Comparison of ENCODE assay signal across 8 mouse cellular contexts in genomic region chr7:80113989-80114388, GRCm38 (mm10). TPM values are rescaled to one million over a fixed set of nuclear protein-coding genes. Genes with fewer than 3 reads are reported as not detected.
DNase-seq lines count a peak whose midpoint lies in the region; ATAC-seq lines count a peak whose summit lies in the region.

No protein-coding gene starts in this region.

- peak overlapping the region; percentile 96 for H3K27ac ChIP-seq in forebrain, embryonic 12.5 days
- peak overlapping the region; percentile 98 for H3K27ac ChIP-seq in limb, embryonic 10.5 days
- peak overlapping the region; percentile 95 for H3K27ac ChIP-seq in midbrain, embryonic 12.5 days (replicated peaks)

- peaks cover 13% of the 10 kb centered on the region for H3K36me3 ChIP-seq in forebrain, embryonic 12.5 days (replicated peaks)
- peaks cover 43% of the 10 kb centered on the region for H3K36me3 ChIP-seq in limb, embryonic 10.5 days
- peaks cover 9% of the 10 kb centered on the region; the same call in 1 of the 2 replicates for H3K36me3 ChIP-seq in midbrain, embryonic 12.5 days

- peak overlapping the region; percentile 91 for H3K4me3 ChIP-seq in forebrain, embryonic 12.5 days (replicated peaks)
- H3K4me3 ChIP-seq in limb, embryonic 10.5 days, result peak overlapping the region; percentile 91
- peak overlapping the region; percentile 87 for H3K4me3 ChIP-seq in midbrain, embryonic 12.5 days

- peak; percentile 16 for DNase-seq in thymus, postnatal 25 days
- DNase-seq in thymus, postnatal 10 days (ENCODE audit: low spot score in 2 of 2), result no peak
- DNase-seq in heart, postnatal 4 days, result peak; percentile 74
- peak; percentile 51 for DNase-seq in limb, embryonic 10.5 days (ENCODE audit: low spot score)
- DNase-seq in adrenal gland, adult (ENCODE audit: inconsistent age in 2 of 2, low spot score in 1 of 2), result no peak

- H3K4me2 ChIP-seq in forebrain, embryonic 12.5 days, result peak overlapping the region; percentile 76
- H3K4me2 ChIP-seq in midbrain, embryonic 12.5 days (replicated peaks), result peak overlapping the region; percentile 79

- no peaks in the 10 kb centered on the region for H3K9me3 ChIP-seq in forebrain, embryonic 12.5 days
- no peaks in the 10 kb centered on the region for H3K9me3 ChIP-seq in limb, embryonic 10.5 days (replicated peaks)
- H3K9me3 ChIP-seq in midbrain, embryonic 12.5 days, result no peaks in the 10 kb centered on the region

- no peak for ATAC-seq in forebrain, embryonic 12.5 days (ENCODE audit: low FRiP score)
- ATAC-seq in midbrain, embryonic 12.5 days (ENCODE audit: low FRiP score, low read depth), result no peak
- no peak for ATAC-seq in megakaryocyte progenitor cell, adult 5-6 weeks (replicated peaks; ENCODE audit: poor library complexity)

- peak overlapping the region; percentile 97 for H3K9ac ChIP-seq in forebrain, embryonic 12.5 days
- peak overlapping the region; percentile 92 for H3K9ac ChIP-seq in midbrain, embryonic 12.5 days (replicated peaks)

- peaks cover 47% of the 10 kb centered on the region for H3K4me1 ChIP-seq in forebrain, embryonic 12.5 days
- peaks cover 48% of the 10 kb centered on the region for H3K4me1 ChIP-seq in limb, embryonic 10.5 days
- peaks cover 49% of the 10 kb centered on the region for H3K4me1 ChIP-seq in midbrain, embryonic 12.5 days

- 9% methylated on average over 10 of the region's 10 CpGs for WGBS in forebrain, embryonic 12.5 days
- WGBS in limb, embryonic 10.5 days, result 16% methylated on average over 10 of the region's 10 CpGs
- 5% methylated on average over 10 of the region's 10 CpGs for WGBS in midbrain, embryonic 12.5 days

- H3K27me3 ChIP-seq in forebrain, embryonic 12.5 days, result no peaks in the 10 kb centered on the region
- H3K27me3 ChIP-seq in limb, embryonic 10.5 days (ENCODE audit: low read depth, poor library complexity, severe bottlenecking), result no peaks in the 10 kb centered on the region
- no peaks in the 10 kb centered on the region for H3K27me3 ChIP-seq in midbrain, embryonic 12.5 days

RNA-seq across cellular contexts. Expression of gene Idh2, which starts 1.2 kb away (rescaled TPM):
- 359 and 369 TPM in 2 replicates for polyA plus RNA-seq in forebrain, embryonic 12.5 days (2016; fragmentation: Nextera tagmentation; extraction: Ambion mirVana)
- 1,000 to 10,000 TPM; 1,640 to 1,742 TPM for total RNA-seq in heart, postnatal 4 days (2021)
- 533 and 582 TPM in 2 replicates for polyA plus RNA-seq in limb, embryonic 10.5 days (2016; fragmentation: Nextera tagmentation; extraction: Ambion mirVana)
- polyA plus RNA-seq in midbrain, embryonic 12.5 days (2016; fragmentation: Nextera tagmentation; extraction: Ambion mirVana), result 331 and 347 TPM in 2 replicates
- total RNA-seq in megakaryocyte progenitor cell, adult 5-6 weeks (2015), result 267 and 274 TPM in 2 replicates
- total RNA-seq in megakaryocyte progenitor cell, adult 5-6 weeks (2017), result 276 and 284 TPM in 2 replicates

Comparison
In these comparisons a context has a peak if more than half of its experiments do, and no peak if none do; other contexts are left out.
1. DNase-seq: peak in thymus, postnatal 25 days (single experiment), heart, postnatal 4 days (single experiment) and limb, embryonic 10.5 days (single experiment); none in thymus, postnatal 10 days (0 of 2) and adrenal gland, adult (0 of 2).
2. Peak in every context shown above with its lines, with median percentiles within 50 percentile points of each other: H3K27ac ChIP-seq and H3K4me3 ChIP-seq.